Mouse (Mus musculus) splenic B cell, adult 2 months (primary cell): ENCODE measurements at regions not wholly inside any gene's neighbourhood (a gene's known extent, or its start where the extent isn't known, plus 50 kb on each side); places are given as distances from the start of the nearest gene placed in this dataset.
"Not testable (repeated sequence)": the region's sequence is repeated elsewhere in the genome, so short reads cannot be mapped to it uniquely, and the experiment has no call there.

Source experiments
- DNase-seq: peaks from one replicate; pipeline ENCODE4 v3.0.0-alpha.2; 2011; ENCODE audit warnings: low read depth, low spot score
- H3K27me3 ChIP-seq: 2 replicates; pipeline ENCODE4 v1.6.1; 2012; ENCODE audit warnings: mild to moderate bottlenecking, low read length, moderate library complexity, mixed read lengths; ENCODE audit not compliant: control insufficient read depth, poor library complexity, insufficient read depth, severe bottlenecking
- H3K36me3 ChIP-seq: 2 replicates; pipeline ENCODE4 v1.6.1; 2012; ENCODE audit warnings: mild to moderate bottlenecking, low read length, moderate library complexity, mixed read lengths; ENCODE audit not compliant: control insufficient read depth, poor library complexity, insufficient read depth, severe bottlenecking

GRCm38 (mm10) chr6:109209699-109210098 lies 381.3 kb downstream of the Edem1 start:
- Histone ChIP-seq H3K36me3 (no peaks in the 10 kb centered on the region), H3K27me3 (no peaks in the 10 kb centered on the region)
- DNase-seq, result no peak

- no peak for DNase-seq
- Histone ChIP-seq H3K27me3 (no peaks in the 10 kb centered on the region; the same call in 1 of the 2 replicates), H3K36me3 (no peaks in the 10 kb centered on the region)
Observed at GRCm38 (mm10) chr6:109230391-109230790, 401.9 kb downstream of the Edem1 start.

GRCm38 (mm10) chr6:109233426-109233825 lies 405.0 kb downstream of the Edem1 start:
- Histone ChIP-seq H3K27me3 (no peaks in the 10 kb centered on the region; the same call in 1 of the 2 replicates), H3K36me3 (no peaks in the 10 kb centered on the region)
- DNase-seq, result no peak

GRCm38 (mm10) chr6:109245666-109246065 lies 417.2 kb downstream of the Edem1 start:
- H3K27me3 ChIP-seq, result no peaks in the 10 kb centered on the region
- no peak for DNase-seq

GRCm38 (mm10) chr6:109246510-109246909 lies 418.1 kb downstream of the Edem1 start:
- not testable (repeated sequence) for H3K36me3 ChIP-seq, DNase-seq, H3K27me3 ChIP-seq

More at GRCm38 (mm10) chr6:109245666-109246065, 417.2 kb downstream of the Edem1 start:
- no peaks in the 10 kb centered on the region for H3K36me3 ChIP-seq
